Mouse (Mus musculus) embryo, embryonic 10.5 days (tissue): ENCODE data around the gene Fam78a.

Experiments
- DNase-seq: peaks from one replicate; pipeline ENCODE4 v3.0.0-alpha.2; 2015; ENCODE audit warnings: low spot score

Gene Fam78a

GRCm38 (mm10) chr2:32066005-32066404 lies 18.7 kb downstream of the Fam78a start:
- DNase-seq, result no peak

DNA sequence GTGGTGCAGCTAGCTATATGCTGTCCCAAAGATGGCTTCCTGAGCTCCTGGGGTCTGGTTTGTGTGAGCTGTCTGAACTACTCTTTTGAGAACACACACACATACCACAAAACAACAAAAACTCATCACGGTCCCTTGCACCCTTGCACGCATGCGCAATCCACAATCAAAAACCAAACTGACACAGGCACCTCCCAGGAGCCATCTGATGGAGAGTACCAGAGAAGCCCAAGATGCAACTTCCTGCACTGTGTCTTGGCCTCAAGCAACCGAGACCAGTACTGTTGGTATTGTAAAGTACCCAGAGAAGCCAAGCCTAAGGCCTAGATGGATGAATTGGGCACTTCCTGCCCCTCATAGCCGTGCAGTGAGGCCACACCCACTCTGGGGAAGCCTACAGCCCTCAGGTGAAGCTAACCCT lies 19.3 kb downstream of the Fam78a start:
- no peak for DNase-seq

DNA sequence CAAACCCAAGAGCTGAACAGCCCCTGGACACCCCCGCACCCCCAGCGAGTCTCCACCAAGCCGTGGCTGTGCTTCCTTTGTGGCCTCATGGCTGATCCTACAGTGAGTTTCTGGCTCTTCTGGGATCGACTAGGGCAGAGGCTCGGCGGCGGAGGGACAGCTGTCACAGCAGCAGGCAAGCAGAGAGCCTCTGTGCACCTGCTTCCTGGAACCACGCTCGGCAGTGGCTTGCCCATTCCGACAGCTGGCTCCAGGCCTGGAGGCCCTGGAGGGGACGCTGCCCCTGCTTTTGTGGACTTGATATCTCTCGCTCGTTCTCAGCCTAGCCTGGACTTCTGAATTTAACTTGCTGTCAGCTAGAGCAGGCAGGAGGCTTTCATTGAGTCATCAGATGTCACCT lies 19.7 kb downstream of the Fam78a start:
- no peak for DNase-seq

GRCm38 (mm10) chr2:32063451-32064151 lies 21.1 kb downstream of the Fam78a start:
- DNase-seq, result no peak

DNA sequence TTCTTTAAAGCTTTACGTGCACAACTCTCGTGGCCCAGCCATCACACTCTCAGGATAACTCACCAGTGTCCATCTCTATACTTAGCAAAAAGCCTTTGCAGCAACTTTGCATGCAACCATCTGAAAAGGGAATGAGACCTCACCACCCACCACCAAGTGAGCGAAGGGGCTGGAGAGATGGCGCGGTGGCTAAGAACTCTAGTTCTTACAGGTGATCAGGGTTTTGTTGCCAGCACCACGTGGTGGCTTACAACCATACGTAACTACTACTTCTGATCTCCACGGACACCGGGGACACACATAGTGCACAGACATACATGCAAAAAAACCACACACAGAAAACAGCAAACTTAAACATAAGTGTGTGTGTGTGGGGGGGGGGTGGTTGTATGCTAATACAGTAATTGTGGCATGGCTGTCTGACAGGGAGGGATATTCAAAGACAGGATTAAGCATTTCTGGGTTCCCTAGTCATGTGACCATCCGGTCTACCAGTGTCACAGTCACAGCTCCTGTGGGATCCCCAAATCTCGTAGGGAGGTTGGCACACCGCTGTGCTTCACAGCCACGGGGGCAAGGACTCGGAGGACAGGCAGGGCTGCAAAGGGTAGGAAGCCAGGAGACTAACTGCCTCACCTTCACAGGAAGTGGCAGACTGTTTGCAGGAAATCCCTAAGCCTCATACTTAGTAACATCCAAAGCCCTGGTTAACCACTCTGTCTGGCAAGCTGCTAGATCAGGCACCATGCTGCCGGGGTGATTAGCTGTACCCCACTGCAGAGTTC lies 21.8 kb downstream of the Fam78a start:
- no peak for DNase-seq

GRCm38 (mm10) chr2:32061722-32062505 lies 22.7 kb downstream of the Fam78a start:
- DNase-seq, result no peak

GRCm38 (mm10) chr2:32061189-32061588 lies 23.5 kb downstream of the Fam78a start:
- no peak for DNase-seq

- DNase-seq, result no peak
These were observed 24.3 kb downstream of the Fam78a start for GRCm38 (mm10) chr2:32060228-32060805.

- DNase-seq, result no peak
These were observed 25.0 kb downstream of the Fam78a start for GRCm38 (mm10) chr2:32059613-32060012.

DNA sequence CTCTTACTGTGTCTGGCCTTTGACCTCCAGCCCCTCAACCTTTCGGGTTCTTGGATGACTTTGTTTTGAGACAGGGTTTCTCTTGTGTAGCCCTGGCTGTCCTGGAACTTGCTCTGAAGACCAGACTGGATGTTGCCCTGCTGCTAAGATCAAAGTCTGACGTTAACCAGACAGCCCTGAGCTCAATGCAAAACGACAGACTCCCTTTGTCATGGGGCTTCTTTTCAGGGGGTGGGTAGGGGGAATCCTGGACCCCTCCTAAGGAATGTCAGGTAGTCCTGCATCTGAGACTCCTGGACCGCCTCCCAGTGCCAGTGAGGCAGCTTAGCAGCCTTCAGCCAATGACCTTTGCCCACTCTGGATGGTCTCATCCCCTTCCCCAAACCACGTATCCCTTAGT lies 25.9 kb downstream of the Fam78a start:
- DNase-seq, result no peak

GRCm38 (mm10) chr2:32058241-32058640 lies 26.4 kb downstream of the Fam78a start:
- DNase-seq, result no peak

DNA sequence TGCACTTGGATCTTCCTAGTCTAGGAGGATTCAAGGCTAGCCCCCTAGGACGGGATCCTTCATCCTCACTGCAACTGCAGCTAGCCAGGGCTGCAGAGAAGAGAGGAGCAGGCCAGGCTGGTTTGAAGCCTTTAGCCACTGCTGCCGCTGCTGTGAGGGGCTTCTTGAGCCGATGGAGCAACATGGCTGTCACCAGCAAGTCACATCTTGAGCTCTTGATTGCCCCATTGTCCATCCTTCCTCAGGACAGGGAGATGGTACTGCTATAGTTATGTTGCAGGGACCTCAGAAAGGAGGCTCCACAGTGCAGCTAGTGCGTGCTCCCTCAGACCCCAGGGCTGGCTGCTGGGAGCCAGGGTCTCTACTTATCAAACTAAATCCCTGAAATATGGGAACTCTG lies 26.9 kb downstream of the Fam78a start:
- DNase-seq, result no peak

DNA sequence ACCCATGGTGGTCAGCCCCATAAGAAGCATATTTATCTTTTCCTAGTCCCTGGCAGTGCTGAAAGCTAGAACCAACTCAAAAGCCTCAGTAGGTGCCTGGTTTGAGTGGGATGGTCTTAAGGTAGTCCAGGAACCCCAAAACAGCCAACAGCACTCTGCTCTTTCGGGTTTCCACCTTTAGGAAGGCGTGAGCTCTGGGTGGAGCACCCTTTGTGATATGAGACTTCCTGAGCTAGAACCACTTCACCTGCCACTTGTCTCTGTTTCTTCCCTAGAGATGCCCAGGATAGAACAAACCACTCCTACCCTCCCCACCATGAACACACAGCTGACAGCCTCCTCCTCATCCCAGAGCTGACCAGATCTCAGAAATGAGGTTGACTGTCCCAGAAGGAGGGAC lies 27.3 kb downstream of the Fam78a start:
- DNase-seq, result no peak

DNA sequence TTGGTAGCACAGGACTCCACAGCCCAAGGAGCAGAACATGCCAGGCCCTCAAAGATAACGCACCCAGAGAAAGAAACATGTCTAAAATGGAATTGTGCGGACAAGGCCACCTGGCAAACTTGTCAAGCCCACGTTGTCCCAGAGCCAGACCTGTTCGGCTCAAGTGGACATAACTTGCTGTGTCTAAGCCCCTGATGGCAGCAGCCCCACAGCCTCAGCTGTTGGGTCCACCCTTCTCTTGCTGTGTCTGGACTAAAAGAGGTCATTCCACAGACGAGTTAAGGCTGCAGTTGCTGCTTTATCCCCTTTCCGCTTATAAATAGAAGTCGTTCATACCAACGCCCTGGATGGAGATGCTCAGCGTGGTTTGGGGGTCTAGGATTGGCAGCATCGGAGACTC lies 28.1 kb downstream of the Fam78a start:
- DNase-seq, result no peak

DNA sequence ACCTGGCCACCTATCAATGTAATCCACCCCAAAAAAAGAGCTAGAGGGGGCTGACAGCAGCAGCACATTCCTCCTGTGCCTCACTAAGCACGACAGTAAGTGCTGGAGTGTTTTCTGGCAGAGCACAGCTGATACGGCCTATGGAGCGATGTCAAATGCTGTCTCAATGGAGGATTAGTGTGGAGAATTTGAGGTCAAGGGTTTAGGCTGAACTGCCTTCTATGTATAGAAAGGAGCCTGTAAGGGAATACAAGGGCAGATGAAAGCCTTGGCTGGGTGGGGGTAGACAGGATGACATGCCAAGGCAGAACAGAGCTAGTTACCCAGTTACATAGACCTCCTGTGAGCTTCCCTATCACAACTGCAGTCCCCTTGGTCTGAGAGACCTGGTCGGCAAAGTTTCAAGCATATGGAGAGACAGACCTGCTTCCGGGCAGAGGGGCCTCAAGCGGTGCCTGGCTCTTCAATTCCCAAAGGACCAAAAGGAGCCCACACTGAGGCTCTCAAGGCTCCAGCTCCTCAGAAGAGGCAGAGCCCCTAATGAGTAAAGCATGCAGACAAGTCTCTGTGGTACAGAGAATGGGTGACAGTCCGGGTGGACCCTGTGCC lies 29.2 kb downstream of the Fam78a start:
- DNase-seq, result peak; percentile 52

DNA sequence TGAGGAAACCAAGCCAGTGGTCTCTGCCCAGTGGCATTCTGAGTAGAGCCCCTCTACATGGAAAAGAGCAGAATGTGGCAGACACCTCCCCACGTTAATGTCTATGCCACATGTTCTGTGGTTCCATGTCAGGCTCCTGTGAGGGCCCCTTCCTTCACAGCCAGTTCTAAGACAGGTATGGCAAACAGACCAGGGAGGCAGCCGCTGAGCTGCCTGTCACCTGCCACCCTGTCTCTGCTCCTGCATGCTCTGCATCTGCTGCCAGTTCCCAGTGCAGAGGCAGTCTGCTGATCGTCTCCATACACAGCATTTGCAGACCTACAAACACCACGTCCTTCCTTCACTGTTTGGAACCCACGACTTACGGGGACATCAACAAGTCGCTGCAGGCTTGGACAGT lies 32.2 kb downstream of the Fam78a start:
- DNase-seq, result no peak

DNA sequence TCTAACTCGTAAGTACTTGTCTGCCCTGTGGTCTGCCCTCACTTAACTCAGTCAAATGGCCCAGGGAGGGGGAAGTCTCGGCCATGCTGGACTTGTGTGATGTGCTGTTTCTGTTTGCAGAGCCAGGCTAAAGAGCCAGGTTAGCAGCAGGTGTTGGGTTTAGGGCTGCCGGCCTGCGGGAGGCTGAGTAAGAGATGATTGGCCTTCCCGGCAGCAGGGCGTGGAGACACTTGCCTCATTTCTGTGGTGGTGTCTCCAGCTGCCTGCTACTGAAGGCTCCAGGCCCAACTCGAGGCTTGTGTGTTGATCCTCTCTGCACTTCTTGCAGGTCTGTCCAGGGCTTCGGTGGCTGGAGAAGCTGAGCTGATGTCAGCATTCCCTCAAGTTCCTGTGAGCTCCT lies 32.9 kb downstream of the Fam78a start:
- DNase-seq, result no peak

DNA sequence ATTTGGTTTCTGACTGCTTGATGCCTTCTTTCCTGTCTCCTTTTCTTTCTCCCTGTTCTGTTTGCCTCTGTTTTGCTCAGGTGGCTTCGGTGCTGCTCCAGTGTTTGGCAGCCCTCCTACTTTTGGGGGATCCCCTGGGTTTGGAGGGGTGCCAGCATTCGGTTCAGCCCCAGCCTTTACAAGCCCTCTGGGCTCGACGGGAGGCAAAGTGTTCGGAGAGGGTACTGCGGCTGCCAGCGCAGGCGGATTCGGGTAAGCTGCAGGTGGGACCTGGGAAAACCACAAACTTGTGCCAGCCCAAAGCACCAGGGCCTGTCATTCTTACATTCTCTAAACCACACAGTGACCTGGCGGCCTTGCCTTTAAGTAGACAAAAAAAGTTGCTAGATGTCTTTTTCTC lies 37.3 kb downstream of the Fam78a start:
- DNase-seq, result no peak

DNA sequence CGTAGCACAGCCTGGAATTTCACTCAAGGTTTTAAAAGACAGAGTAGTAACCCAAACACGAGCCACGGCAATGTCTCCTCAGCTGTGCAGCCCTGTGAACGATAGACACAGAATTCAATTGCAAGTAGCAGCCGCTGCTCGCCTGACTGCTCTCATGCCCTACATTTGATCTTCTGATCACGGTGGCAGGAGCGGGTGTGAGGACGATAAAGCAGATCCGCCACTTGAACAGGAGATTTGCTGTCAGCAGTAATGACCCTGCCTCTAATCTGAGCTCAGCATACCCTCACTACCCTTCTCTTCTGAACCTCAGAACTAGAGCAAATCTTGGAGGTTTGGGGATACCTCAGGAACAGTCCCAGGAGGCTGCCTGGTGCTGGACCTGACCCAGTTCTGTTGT lies 38.6 kb downstream of the Fam78a start:
- no peak for DNase-seq

- no peak for DNase-seq
These were observed 39.3 kb downstream of the Fam78a start for GRCm38 (mm10) chr2:32045375-32045774.

DNA sequence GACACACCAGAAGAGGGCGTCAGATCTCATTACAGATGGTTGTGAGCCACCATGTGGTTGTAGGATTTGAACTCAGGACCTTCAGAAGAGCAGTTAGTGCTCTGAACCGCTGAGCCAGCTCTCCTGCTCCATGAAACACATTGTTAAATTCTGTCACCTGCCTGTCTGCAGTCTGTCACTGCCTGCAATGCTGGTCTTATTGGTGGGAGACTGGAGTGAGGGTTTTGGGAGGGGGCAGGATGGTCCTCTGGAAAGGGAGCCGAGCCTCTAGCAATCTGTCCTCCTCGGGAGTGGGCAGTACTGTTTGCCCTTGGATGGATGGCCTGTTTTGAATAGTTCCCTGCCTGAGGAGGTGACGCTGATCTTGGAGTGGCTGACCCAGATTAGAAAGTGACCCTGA lies 40.8 kb downstream of the Fam78a start:
- no peak for DNase-seq

GRCm38 (mm10) chr2:32041087-32041486 lies 43.6 kb downstream of the Fam78a start:
- DNase-seq, result no peak
